Comparison of ENCODE assay signal across 9 mouse cellular contexts in the genomic region with DNA sequence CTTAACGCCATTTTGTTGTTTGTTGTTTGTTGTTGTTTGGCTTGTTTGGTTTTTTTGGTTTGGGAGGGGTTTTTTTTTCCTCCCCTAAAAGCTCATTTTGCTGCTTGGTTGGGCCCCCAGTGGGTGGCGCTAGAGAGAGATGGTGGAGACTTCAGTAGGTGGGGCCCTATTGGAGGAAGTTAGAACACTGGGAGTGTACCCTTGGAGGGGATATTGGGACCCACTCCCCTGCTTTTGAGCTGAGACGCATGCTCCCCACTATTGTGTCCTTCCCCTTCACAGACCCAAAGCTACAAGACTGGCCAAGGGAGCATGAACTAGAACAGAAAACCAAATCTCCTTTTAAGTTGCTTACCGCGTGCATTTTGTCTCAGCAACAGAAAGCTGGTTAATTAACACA. TPM values are rescaled to one million over a fixed set of nuclear protein-coding genes. Genes with fewer than 3 reads are reported as not detected.
DNase-seq lines count a peak whose midpoint lies in the region; ATAC-seq and TF ChIP-seq lines count a peak whose summit lies in the region.
"Had no signal": no experiment of that assay in that cellular context is flagged by ENCODE, and none has a peak within 500 bp of the region (broad histone marks: within the 10 kb centered on the region; RNA-seq: fewer than 3 reads in every experiment).

No protein-coding gene starts in this region.

- no peak overlapping the region for H3K27ac ChIP-seq in heart, postnatal 0 days (ENCODE audit: low read depth)

- WGBS in heart, postnatal 0 days = 54% methylated on average over 5 of the region's 5 CpGs

- no peak for ATAC-seq in heart, postnatal 0 days (ENCODE audit: insufficient read depth, low read depth)
- ATAC-seq in megakaryocyte, adult 5-6 weeks (ENCODE audit: poor library complexity, severe bottlenecking) = no peak

- H3K4me1 ChIP-seq in heart, postnatal 0 days (ENCODE audit: control insufficient read depth, insufficient read depth) = no peaks in the 10 kb centered on the region

- no peak overlapping the region for H3K9ac ChIP-seq in heart, postnatal 0 days (replicated peaks; ENCODE audit: low read depth, low read length)

- TF ChIP-seq CTCF in heart, postnatal 0 days (IDR thresholded peaks at IDR 0.05; ENCODE audit: low read depth) = peak; percentile 45

- peaks cover 49% of the 10 kb centered on the region for H3K27me3 ChIP-seq in heart, postnatal 0 days (ENCODE audit: control insufficient read depth, insufficient read depth, low read length)

- no peaks in the 10 kb centered on the region for H3K36me3 ChIP-seq in heart, postnatal 0 days (replicated peaks; ENCODE audit: control insufficient read depth, insufficient read depth, low read length)

- intact Hi-C loops in heart, postnatal 25 days (cut with DNase I) = loop anchor here (5.0 kb wide), 1 partner anchor 168 kb away; no protein-coding TSS in a partner anchor

- DNase-seq in heart, postnatal 0 days (ENCODE audit: low spot score) = no peak
- DNase-seq in heart, postnatal 25 days (ENCODE audit: low spot score) = no peak
- DNase-seq in 3T3-L1 (ENCODE audit: low read depth, low spot score) = peak; percentile 25
- DNase-seq in MEL-GATA-1-ER (ENCODE audit: extremely low read depth, low read depth) = peak; percentile 64
- DNase-seq in cerebellum, adult 9-11 months = peak; percentile 47
- DNase-seq in layer of hippocampus, postnatal 25 days (ENCODE audit: extremely low spot score in 1 of 2, low spot score in 1 of 2) = peak; percentile 67 to 90
- DNase-seq in retina, postnatal 1 day = peak; percentile 46

- no peaks in the 10 kb centered on the region for H3K9me3 ChIP-seq in heart, postnatal 0 days (replicated peaks; ENCODE audit: control insufficient read depth, low read length)

- TF ChIP-seq EP300 in heart, postnatal 0 days (IDR thresholded peaks at IDR 0.05; ENCODE audit: low read depth) = no peak

- H3K4me2 ChIP-seq in heart, postnatal 0 days (ENCODE audit: low read depth, low read length) = no peak overlapping the region

- H3K4me3 ChIP-seq in heart, postnatal 0 days (ENCODE audit: low read depth, low read length) = no peak overlapping the region

RNA-seq across cellular contexts. Expression of gene Tgfa, which starts 1.1 kb away (rescaled TPM):
- total RNA-seq in heart, postnatal 0 days (2014; rRNA removed; ENCODE audit: low replicate concordance) = 7.2 and 13.1 TPM in 2 replicates
- polyA plus RNA-seq in heart, postnatal 0 days (2015; fragmentation: Nextera tagmentation; extraction: Ambion mirVana) = 1.1 TPM in 2 replicates
- 1 to 10 TPM; 1.6 to 1.7 TPM for total RNA-seq in heart, postnatal 25 days (2021)
- total RNA-seq in layer of hippocampus, postnatal 25 days (2021) = 10 to 100 TPM; 34.1 to 36.6 TPM
- total RNA-seq in megakaryocyte, adult 5-6 weeks (2015) = not detected in 2 replicates
- total RNA-seq in megakaryocyte, adult 5-6 weeks (2017) = not detected in 2 replicates
- total RNA-seq: common myeloid progenitor, adult 5-6 weeks had no signal

Comparison
In these comparisons a context has a peak if more than half of its experiments do, and no peak if none do; other contexts are left out.
1. DNase-seq: peak in 3T3-L1 (single experiment), MEL-GATA-1-ER (single experiment), cerebellum, adult 9-11 months (single experiment), layer of hippocampus, postnatal 25 days (2 of 2) and retina, postnatal 1 day (single experiment); none in heart, postnatal 0 days (single experiment) and heart, postnatal 25 days (single experiment).